Mouse (Mus musculus) embryo, embryonic 10.5 days (tissue): ENCODE measurements around the gene Lrrc57.
"Not testable (repeated sequence)": the region's sequence is repeated elsewhere in the genome, so short reads cannot be mapped to it uniquely, and the experiment has no call there.

Experiments
- DNase-seq: peaks from one replicate; pipeline ENCODE4 v3.0.0-alpha.2; 2015; ENCODE audit warnings: low spot score

The Lrrc57 gene

GRCm38 (mm10) chr2:120599506-120599905 is 9.8 kb downstream of the Lrrc57 start:
- DNase-seq = no peak

GRCm38 (mm10) chr2:120597734-120598133 is 11.6 kb downstream of the Lrrc57 start:
- DNase-seq = no peak

- DNase-seq = no peak
Observed at GRCm38 (mm10) chr2:120592227-120592626, 17.1 kb downstream of the Lrrc57 start.

GRCm38 (mm10) chr2:120589759-120590158 is 19.6 kb downstream of the Lrrc57 start:
- no peak for DNase-seq

GRCm38 (mm10) chr2:120578286-120578685 is 31.0 kb downstream of the Lrrc57 start:
- DNase-seq = no peak

- DNase-seq = no peak
Observed at GRCm38 (mm10) chr2:120577799-120578198, 31.5 kb downstream of the Lrrc57 start.

GRCm38 (mm10) chr2:120575978-120576377 is 33.3 kb downstream of the Lrrc57 start:
- DNase-seq = no peak

- peak; percentile 20 for DNase-seq
Observed at GRCm38 (mm10) chr2:120575121-120575520, 34.2 kb downstream of the Lrrc57 start.

- not testable (repeated sequence) for DNase-seq
Observed at GRCm38 (mm10) chr2:120572161-120572560, 37.2 kb downstream of the Lrrc57 start.

- DNase-seq = no peak
Observed at GRCm38 (mm10) chr2:120571081-120571480, 38.2 kb downstream of the Lrrc57 start.

GRCm38 (mm10) chr2:120567798-120568320 is 41.5 kb downstream of the Lrrc57 start:
- no peak for DNase-seq

GRCm38 (mm10) chr2:120566886-120567797 is 42.2 kb downstream of the Lrrc57 start, which contains the start of gene Snap23:
Gene Snap23, plus strand, starts transcription at chr2:120567671.
- peak; percentile 97 for DNase-seq

GRCm38 (mm10) chr2:120565363-120565762 is 44.0 kb downstream of the Lrrc57 start:
- no peak for DNase-seq

- DNase-seq = not testable (repeated sequence)
Observed at GRCm38 (mm10) chr2:120564548-120565188, 44.7 kb downstream of the Lrrc57 start.

- peak; percentile 94 for DNase-seq
Observed at GRCm38 (mm10) chr2:120563235-120563990, 45.9 kb downstream of the Lrrc57 start, which contains the start of gene Zfp106. Gene Zfp106, minus strand, starts transcription at chr2:120563843.

- DNase-seq = no peak
Observed at GRCm38 (mm10) chr2:120562859-120563234, 46.5 kb downstream of the Lrrc57 start.

GRCm38 (mm10) chr2:120561524-120561923 is 47.8 kb downstream of the Lrrc57 start:
- DNase-seq = no peak

- DNase-seq = no peak
Observed at GRCm38 (mm10) chr2:120558813-120559212, 50.5 kb downstream of the Lrrc57 start.

GRCm38 (mm10) chr2:120556868-120557267 is 52.5 kb downstream of the Lrrc57 start:
- no peak for DNase-seq
